Mouse (Mus musculus) CD4-positive naive resting alpha-beta T cell, adult 57 days (primary cell): ENCODE data around the gene Eva1a. TPM values are rescaled to one million over a fixed set of nuclear protein-coding genes. Genes with fewer than 3 reads are reported as not detected.

Experiments used
- total RNA-seq: library from RNA; stranded (reverse); gene quantifications from one replicate; pipeline ENCODE4 v1.2.4, GENCODE M21; 2023

Gene Eva1a
- not detected for total RNA-seq

GRCm38 (mm10) chr6:82040834-82041487 is at the start of gene Eva1a:
Gene Eva1a, plus strand, starts transcription at chr6:82041043.

Other genes with a start within 250 kb of the Eva1a start
- 18.4 TPM for gene Gcfc2, start 117.4 kb upstream of the Eva1a start, total RNA-seq
- gene Mrpl19, start 75.1 kb upstream of the Eva1a start, total RNA-seq: 37.8 TPM